Mouse (Mus musculus) neural tube, embryonic 13.5 days (tissue): ENCODE results near the gene Tsc2. TPM values are rescaled to one million over a fixed set of nuclear protein-coding genes. Genes with fewer than 3 reads are reported as not detected.

Experiments
- ATAC-seq: fragments of 200-750 bp; cut with Nextera tagmentation; 2 replicates; pipeline ENCODE4 v1.8.0; 2017; ENCODE audit warnings: low read depth, mild to moderate bottlenecking, moderate TSS enrichment, moderate library complexity
- H3K27ac ChIP-seq: fragments of 300-500 bp; sonication (generic); replicated peaks from 2 replicates; pipeline ENCODE4 v1.5.1; 2015; ENCODE audit warnings: moderate library complexity, mild to moderate bottlenecking, inconsistent platforms
- H3K27me3 ChIP-seq: fragments of 300-500 bp; sonication (generic); 2 replicates; pipeline ENCODE4 v1.6.1; 2015; ENCODE audit warnings: mild to moderate bottlenecking, inconsistent platforms
- H3K36me3 ChIP-seq: fragments of 300-500 bp; sonication (generic); 2 replicates; pipeline ENCODE4 v1.6.1; 2015; ENCODE audit warnings: mild to moderate bottlenecking, inconsistent platforms
- H3K4me1 ChIP-seq: fragments of 300-500 bp; sonication (generic); replicated peaks from 2 replicates; pipeline ENCODE4 v1.6.1; 2015; ENCODE audit warnings: inconsistent platforms
- H3K4me2 ChIP-seq: fragments of 300-500 bp; sonication (generic); 2 replicates; pipeline ENCODE4 v1.6.1; 2015; ENCODE audit warnings: inconsistent platforms, mild to moderate bottlenecking, moderate library complexity
- H3K4me3 ChIP-seq: fragments of 300-500 bp; sonication (generic); 2 replicates; pipeline ENCODE4 v1.5.1; 2015; ENCODE audit warnings: mild to moderate bottlenecking, inconsistent platforms
- H3K9ac ChIP-seq: fragments of 300-500 bp; sonication (generic); 2 replicates; pipeline ENCODE4 v1.6.1; 2015; ENCODE audit warnings: moderate library complexity, mild to moderate bottlenecking, inconsistent platforms
- H3K9me3 ChIP-seq: fragments of 300-500 bp; sonication (generic); 2 replicates; pipeline ENCODE4 v1.6.1; 2016; ENCODE audit warnings: inconsistent platforms
- WGBS: fragments of 180-500 bp; shearing (Covaris S2); methylation state at CpG from one replicate; pipeline ENCODE4 v1.1.7; 2015; 5-methylcytosine and 5-hydroxymethylcytosine counted together
- polyA plus RNA-seq: library from polyadenylated mRNA; unstranded; fragments of >200 nt; fragmentation: Nextera tagmentation; extraction: Ambion mirVana; gene quantifications from 2 replicates; pipeline ENCODE4 v1.2.1, GENCODE M21; 2015

Tsc2 gene
- polyA plus RNA-seq, 1 experiment from 2014 or later, result 62.5 TPM

DNA sequence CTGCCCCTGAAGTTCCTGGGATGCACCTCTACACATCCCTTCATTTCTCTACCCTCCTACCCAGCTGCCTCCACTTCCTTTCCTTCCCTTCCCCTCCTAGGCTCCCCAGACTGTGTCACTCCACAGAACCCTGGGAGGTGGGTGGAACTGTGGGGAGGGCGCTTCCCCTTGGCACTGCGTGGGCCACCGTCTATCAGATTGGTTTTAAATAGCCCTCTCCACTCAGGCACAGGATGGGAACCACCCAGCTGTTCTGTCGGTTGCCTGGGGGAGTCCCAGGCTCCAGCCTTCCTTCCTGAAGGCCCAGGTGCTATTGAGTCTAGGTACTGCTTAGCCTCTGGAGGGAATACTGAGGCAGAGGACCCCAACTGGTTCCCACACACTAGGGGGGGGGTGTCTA lies 2.6 kb upstream of the Tsc2 start:
- whole genome bisulfite sequencing, result 90% methylated on average over 4 of the region's 4 CpGs

DNA sequence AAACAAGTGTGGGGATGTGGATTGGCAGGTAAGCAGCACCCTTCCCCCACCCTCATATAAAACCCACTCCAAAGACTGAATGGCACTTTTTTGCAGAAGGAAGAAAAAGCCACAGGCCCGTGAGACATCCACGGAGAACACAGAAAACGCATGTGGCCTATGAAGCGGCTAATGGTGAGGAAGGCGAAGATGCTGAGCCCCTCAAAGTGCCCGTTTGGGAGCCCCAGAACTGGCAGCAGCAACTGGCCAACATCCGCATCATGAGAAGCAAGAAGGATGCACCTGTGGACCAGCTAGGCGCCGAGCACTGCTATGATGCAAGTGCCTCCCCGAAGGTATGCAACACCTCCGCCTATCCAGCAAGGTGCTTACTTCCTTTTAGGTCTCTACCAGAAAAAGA lies 1.4 kb upstream of the Tsc2 start:
- Histone ChIP-seq H3K9me3 (no peaks in the 10 kb centered on the region), H3K9ac (no peak overlapping the region), H3K4me3 (no peak overlapping the region), H3K4me2 (no peak overlapping the region), H3K27ac (peak overlapping the region; percentile 82; the same call in 1 of the 2 replicates), H3K36me3 (peaks cover 27% of the 10 kb centered on the region), H3K4me1 (peaks cover 21% of the 10 kb centered on the region), H3K27me3 (no peaks in the 10 kb centered on the region)
- WGBS, result 92% methylated on average over 11 of the region's 11 CpGs
- ATAC-seq, result no peak

More for the DNA sequence above, 2.6 kb upstream of the Tsc2 start:
- Histone ChIP-seq H3K4me1 (peaks cover 31% of the 10 kb centered on the region), H3K9me3 (no peaks in the 10 kb centered on the region), H3K4me3 (no peak overlapping the region), H3K9ac (no peak overlapping the region), H3K27ac (no peak overlapping the region), H3K36me3 (peaks cover 17% of the 10 kb centered on the region), H3K27me3 (no peaks in the 10 kb centered on the region), H3K4me2 (no peak overlapping the region)
- ATAC-seq, result no peak

DNA sequence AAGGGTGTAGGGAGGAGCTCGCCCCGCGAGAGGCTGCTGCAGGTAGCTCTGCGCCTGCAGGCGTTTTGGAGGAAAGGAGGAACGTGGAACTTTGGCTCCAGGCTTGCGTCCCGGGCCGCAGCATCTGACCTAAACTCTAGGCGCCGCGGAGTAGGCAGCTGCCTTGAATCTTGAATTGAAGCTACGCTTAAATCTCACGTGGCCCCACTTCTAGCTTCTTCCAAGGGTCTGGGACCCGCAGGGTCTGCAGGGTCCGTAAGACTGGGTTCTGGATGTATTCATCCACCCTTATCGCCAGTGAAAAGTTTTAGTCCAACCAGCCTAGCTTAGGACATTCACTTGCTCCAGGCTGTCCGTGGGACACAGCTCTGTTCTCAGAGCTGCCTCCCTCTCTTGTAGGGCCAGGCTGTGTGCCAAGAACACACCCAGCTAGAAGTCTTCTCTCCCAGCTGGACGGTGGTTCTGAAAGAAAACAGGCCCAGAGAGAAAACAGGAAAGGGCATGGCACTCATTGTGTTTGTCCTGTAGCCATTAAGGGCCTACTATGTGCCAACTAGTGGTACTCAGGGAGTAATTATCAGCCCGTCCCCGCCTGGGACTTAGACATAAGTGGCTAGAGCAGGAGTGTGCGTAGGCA lies 501 bp upstream of the Tsc2 start:
- WGBS, result 11% methylated on average over 22 of the region's 22 CpGs
- H3K9me3 ChIP-seq, result no peaks in the 10 kb centered on the region
- ATAC-seq, result peak; percentile 29
- H3K36me3 ChIP-seq, result peaks cover 32% of the 10 kb centered on the region
- no peaks in the 10 kb centered on the region for H3K27me3 ChIP-seq
- peak overlapping the region; percentile 65 for H3K4me3 ChIP-seq
- peaks cover 21% of the 10 kb centered on the region for H3K4me1 ChIP-seq
- peak overlapping the region; percentile 80 for H3K9ac ChIP-seq
- H3K27ac ChIP-seq, result peak overlapping the region; percentile 82
- peak overlapping the region; percentile 86 for H3K4me2 ChIP-seq

DNA sequence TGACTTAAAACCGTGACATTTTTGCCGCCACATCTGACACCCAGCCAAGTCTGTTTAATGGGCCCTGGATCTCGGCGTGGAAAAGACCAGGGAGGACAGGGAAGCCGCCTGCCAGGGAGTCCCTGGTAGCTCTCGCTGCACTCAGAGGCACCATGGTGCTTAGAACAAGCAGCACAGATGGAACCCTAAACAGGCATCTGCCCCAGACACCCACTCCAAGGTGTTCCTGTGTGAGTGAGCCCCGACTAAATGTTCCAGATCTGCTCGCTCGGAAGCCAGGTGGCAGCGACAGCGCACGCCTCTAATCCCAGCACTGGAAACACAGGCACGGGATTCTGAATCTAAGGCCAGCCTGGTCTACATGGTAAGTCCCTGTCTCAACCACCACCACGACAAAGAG lies 2.4 kb downstream of the Tsc2 start:
- no peak overlapping the region for H3K4me2 ChIP-seq
- WGBS, result 93% methylated on average over 14 of the region's 14 CpGs
- no peaks in the 10 kb centered on the region for H3K27me3 ChIP-seq
- no peaks in the 10 kb centered on the region for H3K9me3 ChIP-seq
- ATAC-seq, result no peak
- H3K4me1 ChIP-seq, result peaks cover 21% of the 10 kb centered on the region
- peaks cover 60% of the 10 kb centered on the region for H3K36me3 ChIP-seq
- no peak overlapping the region for H3K4me3 ChIP-seq
- no peak overlapping the region for H3K9ac ChIP-seq
- no peak overlapping the region for H3K27ac ChIP-seq

DNA sequence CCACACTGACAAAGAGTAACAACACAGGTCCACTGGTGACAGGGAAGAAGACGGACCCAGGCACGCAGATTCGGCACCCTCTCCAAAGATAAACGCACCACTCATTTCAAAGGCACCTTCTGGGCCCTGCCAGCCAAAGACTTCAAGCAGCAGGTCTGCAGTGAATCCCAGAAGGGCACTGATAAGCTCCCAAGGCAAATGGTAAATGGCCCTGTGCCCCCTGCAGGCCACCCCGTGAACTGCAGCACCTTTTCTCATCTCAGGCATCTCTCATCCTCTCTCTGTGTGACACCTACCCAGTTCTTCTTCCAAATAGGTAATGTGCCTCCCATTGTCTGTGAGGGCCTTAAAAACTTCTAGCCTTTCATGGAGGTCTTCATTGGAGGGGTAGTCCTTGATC lies 3.8 kb downstream of the Tsc2 start:
- Histone ChIP-seq H3K36me3 (peaks cover 74% of the 10 kb centered on the region), H3K9ac (no peak overlapping the region; the same call in 1 of the 2 replicates), H3K27ac (no peak overlapping the region), H3K27me3 (no peaks in the 10 kb centered on the region), H3K4me2 (no peak overlapping the region), H3K4me3 (no peak overlapping the region), H3K4me1 (peaks cover 19% of the 10 kb centered on the region), H3K9me3 (no peaks in the 10 kb centered on the region)
- WGBS, result 54% methylated on average over 5 of the region's 5 CpGs
- ATAC-seq, result no peak

DNA sequence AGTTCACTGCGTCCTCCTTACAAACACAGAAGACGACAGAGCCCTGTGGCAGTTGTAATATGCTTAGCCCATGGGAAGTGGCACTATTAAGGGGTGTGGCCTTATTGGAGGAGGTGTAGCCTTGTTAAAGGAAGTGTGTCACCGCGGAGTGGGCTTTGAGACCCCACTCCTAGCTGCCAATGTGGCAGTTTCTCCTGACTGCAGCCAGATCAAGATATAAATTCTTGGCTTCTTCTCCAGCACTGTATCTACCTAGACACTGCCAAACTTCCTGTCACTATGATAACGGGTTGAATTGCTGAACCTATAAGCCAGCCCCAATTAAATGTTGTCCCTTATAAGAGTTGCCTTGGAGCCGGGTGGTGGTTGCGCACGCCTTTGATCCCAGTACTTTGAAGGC lies 7.0 kb downstream of the Tsc2 start:
- Histone ChIP-seq H3K9ac (no peak overlapping the region), H3K36me3 (peaks cover 100% of the 10 kb centered on the region), H3K4me1 (no peaks in the 10 kb centered on the region), H3K4me2 (no peak overlapping the region), H3K4me3 (no peak overlapping the region), H3K27ac (no peak overlapping the region), H3K9me3 (no peaks in the 10 kb centered on the region), H3K27me3 (no peaks in the 10 kb centered on the region)
- 96% methylated on average over 8 of the region's 8 CpGs for WGBS
- no peak for ATAC-seq

DNA sequence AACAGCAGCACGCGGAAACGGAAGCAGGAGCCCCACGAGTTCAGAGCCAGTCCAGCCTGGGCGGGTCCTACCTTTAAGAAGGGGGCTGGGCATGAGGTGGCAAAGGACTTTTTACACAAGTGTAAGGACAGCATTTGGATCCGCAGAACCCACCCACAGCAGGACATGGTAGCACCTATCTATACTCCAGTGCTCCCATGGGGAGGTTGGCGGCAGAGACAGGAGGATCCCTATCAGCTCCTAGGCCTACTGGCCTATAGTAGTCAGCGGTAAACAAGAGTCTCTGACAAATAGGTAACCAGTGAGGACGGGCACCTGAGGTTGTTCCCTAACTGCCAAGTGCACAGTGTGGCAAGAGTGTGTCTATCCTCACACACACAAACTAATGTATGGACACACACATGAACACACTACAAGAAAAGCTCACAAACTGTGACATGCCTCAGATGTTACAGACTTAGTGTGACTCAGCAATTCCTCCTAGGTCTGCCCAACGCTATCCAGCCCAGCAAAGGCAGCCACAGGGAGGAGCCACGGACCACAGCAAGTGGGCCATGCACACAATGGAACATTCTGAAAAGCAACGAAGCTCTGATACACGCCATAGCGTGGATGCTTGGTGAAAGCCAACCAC lies 14.8 kb downstream of the Tsc2 start:
- no peak overlapping the region for H3K4me3 ChIP-seq
- no peak overlapping the region for H3K9ac ChIP-seq
- WGBS, result 86% methylated on average over 14 of the region's 14 CpGs
- no peak overlapping the region for H3K27ac ChIP-seq
- no peak overlapping the region for H3K4me2 ChIP-seq
- no peaks in the 10 kb centered on the region for H3K27me3 ChIP-seq
- H3K36me3 ChIP-seq, result peaks cover 94% of the 10 kb centered on the region
- no peak for ATAC-seq
- H3K4me1 ChIP-seq, result no peaks in the 10 kb centered on the region
- H3K9me3 ChIP-seq, result no peaks in the 10 kb centered on the region

DNA sequence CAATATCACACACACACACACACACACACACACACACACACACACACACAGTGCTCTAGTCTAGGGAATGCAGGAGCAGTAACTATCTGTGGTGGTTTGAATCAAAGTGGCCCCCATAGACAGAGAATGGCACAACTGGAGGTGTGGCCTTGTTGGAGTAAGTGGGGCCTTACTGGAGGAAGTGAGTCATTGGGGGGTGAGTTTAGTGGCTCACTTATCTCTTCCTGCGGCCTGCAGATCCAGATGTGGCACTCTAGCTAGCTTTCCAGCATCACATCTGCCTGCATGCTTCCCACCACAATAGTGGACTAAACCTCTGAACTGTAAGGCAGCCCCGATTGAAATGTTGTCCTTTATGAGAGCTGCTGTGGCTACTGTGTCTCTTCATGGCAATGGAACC lies 21.7 kb downstream of the Tsc2 start:
- H3K36me3 ChIP-seq, result peaks cover 81% of the 10 kb centered on the region
- no peaks in the 10 kb centered on the region for H3K4me1 ChIP-seq
- 94% methylated on average over 2 of the region's 2 CpGs for WGBS
- no peak overlapping the region for H3K4me3 ChIP-seq
- no peaks in the 10 kb centered on the region for H3K9me3 ChIP-seq
- H3K4me2 ChIP-seq, result no peak overlapping the region
- no peak overlapping the region for H3K9ac ChIP-seq
- H3K27ac ChIP-seq, result no peak overlapping the region
- no peak for ATAC-seq
- H3K27me3 ChIP-seq, result no peaks in the 10 kb centered on the region

DNA sequence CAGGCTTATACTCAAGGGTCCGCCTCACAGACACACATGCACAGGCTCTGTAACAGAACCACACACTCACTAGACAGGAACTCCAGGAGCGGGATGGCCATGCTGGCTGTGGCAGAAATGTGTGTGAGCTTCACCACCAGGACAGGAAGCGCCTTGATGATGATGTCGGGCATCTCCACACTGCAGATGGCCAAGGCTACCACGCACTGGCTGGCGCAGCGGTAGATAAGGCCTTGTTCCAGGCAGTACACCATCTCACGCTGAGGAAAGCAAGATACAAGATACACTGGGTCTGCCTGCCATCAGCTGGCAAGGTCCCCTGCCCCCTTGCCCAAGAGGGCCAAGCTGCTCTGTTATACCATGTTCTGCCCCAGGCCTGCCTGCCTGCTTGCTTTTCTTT lies 23.6 kb downstream of the Tsc2 start:
- 95% methylated on average over 8 of the region's 8 CpGs for WGBS
- ATAC-seq, result no peak

DNA sequence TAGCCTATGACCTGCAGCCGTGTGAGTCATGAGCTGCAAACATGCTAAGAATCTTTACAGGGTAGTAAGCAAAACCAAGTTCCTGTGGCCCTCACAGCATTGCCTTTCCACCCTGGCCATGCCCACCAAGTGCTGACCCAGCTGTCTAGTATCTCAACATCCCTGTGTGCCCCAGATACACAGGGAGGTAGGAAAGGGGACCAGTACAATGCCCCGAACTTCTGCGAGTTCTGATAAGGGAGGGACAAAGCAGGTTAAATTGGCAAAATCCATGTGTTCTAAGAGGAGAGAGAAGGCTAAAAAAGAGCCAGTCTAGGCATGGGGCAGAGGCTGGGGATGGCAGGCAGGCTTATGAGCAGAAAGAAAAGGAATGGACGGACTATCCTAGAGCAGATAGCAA lies 24.1 kb downstream of the Tsc2 start:
- ATAC-seq, result no peak
- H3K4me2 ChIP-seq, result no peak overlapping the region
- no peak overlapping the region for H3K4me3 ChIP-seq
- H3K9me3 ChIP-seq, result no peaks in the 10 kb centered on the region
- no peaks in the 10 kb centered on the region for H3K27me3 ChIP-seq
- peaks cover 81% of the 10 kb centered on the region for H3K36me3 ChIP-seq
- H3K27ac ChIP-seq, result no peak overlapping the region
- no peak overlapping the region for H3K9ac ChIP-seq
- no peaks in the 10 kb centered on the region for H3K4me1 ChIP-seq
- 92% methylated on average over 4 of the region's 4 CpGs for WGBS

More for the DNA sequence above, 23.6 kb downstream of the Tsc2 start:
- peaks cover 81% of the 10 kb centered on the region for H3K36me3 ChIP-seq
- no peaks in the 10 kb centered on the region for H3K9me3 ChIP-seq
- no peak overlapping the region for H3K4me3 ChIP-seq
- no peaks in the 10 kb centered on the region for H3K27me3 ChIP-seq
- H3K4me2 ChIP-seq, result no peak overlapping the region
- H3K9ac ChIP-seq, result no peak overlapping the region
- no peak overlapping the region for H3K27ac ChIP-seq
- no peaks in the 10 kb centered on the region for H3K4me1 ChIP-seq

DNA sequence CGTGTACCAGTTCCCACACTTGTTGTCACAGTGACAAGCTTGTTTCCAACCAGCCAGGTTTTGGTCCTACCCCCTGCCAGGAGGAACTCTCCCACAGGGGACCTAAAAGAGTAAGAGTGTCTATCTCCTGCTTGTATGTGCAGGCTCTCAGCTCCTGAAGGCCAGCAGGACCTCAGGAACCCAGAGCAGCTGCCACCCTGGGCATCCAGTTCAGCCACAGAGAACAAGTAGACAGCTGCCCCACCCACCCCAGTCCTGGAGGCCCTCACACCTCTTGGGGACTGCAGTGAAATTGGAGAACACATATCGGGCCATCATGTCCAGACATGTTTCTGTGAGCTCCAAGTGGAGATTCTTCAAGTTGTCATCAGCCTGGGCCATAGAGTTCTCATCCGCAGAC lies 27.9 kb downstream of the Tsc2 start:
- Histone ChIP-seq H3K4me1 (no peaks in the 10 kb centered on the region), H3K27me3 (no peaks in the 10 kb centered on the region), H3K9ac (no peak overlapping the region), H3K27ac (no peak overlapping the region), H3K4me3 (no peak overlapping the region), H3K36me3 (peaks cover 98% of the 10 kb centered on the region), H3K4me2 (no peak overlapping the region), H3K9me3 (no peaks in the 10 kb centered on the region)
- no peak for ATAC-seq
- 94% methylated on average over 3 of the region's 3 CpGs for WGBS

DNA sequence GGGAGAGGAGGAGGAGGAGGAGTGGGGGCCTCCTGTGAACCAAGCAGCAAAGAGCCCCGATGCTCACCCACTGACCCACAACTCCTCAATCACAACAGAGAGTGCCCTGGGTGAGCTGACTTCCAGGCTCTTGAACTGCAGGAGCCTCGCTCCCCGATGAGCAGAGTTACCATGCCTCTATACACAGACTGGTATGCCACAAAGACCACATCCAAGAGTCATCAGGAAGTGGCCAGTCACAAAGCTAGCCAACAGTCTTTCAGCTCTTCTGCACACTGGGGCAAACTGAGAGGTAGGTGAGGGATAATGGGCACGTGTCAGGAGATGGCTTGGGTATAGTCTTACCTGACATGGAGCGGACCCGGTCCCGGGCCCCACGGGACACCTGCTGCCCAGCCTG lies 28.5 kb downstream of the Tsc2 start:
- H3K4me3 ChIP-seq, result no peak overlapping the region
- no peaks in the 10 kb centered on the region for H3K4me1 ChIP-seq
- peaks cover 100% of the 10 kb centered on the region for H3K36me3 ChIP-seq
- WGBS, result 90% methylated on average over 8 of the region's 8 CpGs
- H3K4me2 ChIP-seq, result no peak overlapping the region
- ATAC-seq, result no peak
- H3K9ac ChIP-seq, result no peak overlapping the region
- H3K27ac ChIP-seq, result no peak overlapping the region
- H3K27me3 ChIP-seq, result no peaks in the 10 kb centered on the region
- no peaks in the 10 kb centered on the region for H3K9me3 ChIP-seq

DNA sequence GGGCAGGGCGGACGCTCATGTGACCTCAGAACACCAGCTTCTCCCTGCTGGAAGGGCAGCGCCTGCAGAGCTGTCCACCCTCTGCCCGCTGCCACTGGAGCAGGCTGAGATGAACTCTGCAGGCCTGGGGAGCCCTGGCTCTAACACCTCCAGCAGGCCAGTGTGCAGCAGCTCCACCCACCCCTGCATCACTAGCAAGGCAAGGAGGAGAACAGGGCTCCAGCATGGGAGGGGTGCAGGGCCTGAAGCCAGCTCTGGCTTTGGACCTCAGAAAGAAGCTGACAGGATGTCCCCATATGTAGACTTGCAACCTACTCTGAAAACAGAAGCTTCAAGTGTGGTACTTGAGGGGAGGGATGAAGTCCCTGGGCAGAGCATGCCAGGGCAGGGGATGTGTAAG lies 31.9 kb downstream of the Tsc2 start:
- Histone ChIP-seq H3K9me3 (no peaks in the 10 kb centered on the region), H3K4me3 (no peak overlapping the region), H3K4me1 (no peaks in the 10 kb centered on the region), H3K36me3 (peaks cover 100% of the 10 kb centered on the region), H3K27me3 (no peaks in the 10 kb centered on the region), H3K27ac (no peak overlapping the region), H3K4me2 (no peak overlapping the region), H3K9ac (no peak overlapping the region)
- 96% methylated on average over 4 of the region's 4 CpGs for WGBS
- no peak for ATAC-seq
